In the genomic region with DNA sequence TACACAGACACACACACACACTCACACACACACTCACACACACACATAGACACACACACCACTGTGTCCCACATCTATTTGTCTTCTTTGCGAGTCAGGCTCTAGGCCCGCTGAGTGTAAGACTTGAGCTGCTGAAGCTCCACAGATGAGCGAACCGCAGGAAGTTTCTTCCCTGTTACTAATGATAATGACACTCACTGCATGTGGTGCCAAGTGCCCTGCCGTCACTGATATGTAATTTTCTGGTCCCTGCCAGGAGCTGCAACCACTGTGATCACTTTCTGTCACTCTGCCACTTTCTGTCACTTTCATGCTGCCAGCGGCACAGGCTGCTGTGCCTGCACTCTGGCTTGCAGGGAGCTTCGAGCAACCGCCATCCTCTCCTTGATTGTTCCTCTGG, we compare ENCODE assay signal across 17 mouse cellular contexts. TPM values are rescaled to one million over a fixed set of nuclear protein-coding genes. Genes with fewer than 3 reads are reported as not detected.
A peak's percentile ranks its signal among the peaks of the same experiment; 100 is the strongest.
DNase-seq lines count a peak whose midpoint lies in the region; ATAC-seq lines count a peak whose summit lies in the region.
"Had no signal": no experiment of that assay in that cellular context is flagged by ENCODE, and none has a peak within 500 bp of the region (broad histone marks: within the 10 kb centered on the region; RNA-seq: fewer than 3 reads in every experiment).

No protein-coding gene starts in this region.

- 0 out of 2 replicates have a peak, but pooled peaks have one; percentile 21 for ATAC-seq in neural tube, embryonic 13.5 days (ENCODE audit: low read depth)
- ATAC-seq in liver, embryonic 12.5 days, result no peak
- ATAC-seq: Patski had no signal

- no peak overlapping the region for H3K9ac ChIP-seq in neural tube, embryonic 13.5 days
- no peak overlapping the region for H3K9ac ChIP-seq in liver, embryonic 12.5 days
- H3K9ac ChIP-seq: embryonic facial prominence, embryonic 13.5 days; limb, embryonic 12.5 days; lung, embryonic 14.5 days; midbrain, embryonic 12.5 days; stomach, embryonic 15.5 days had no signal

- H3K9me3 ChIP-seq in neural tube, embryonic 13.5 days, result no peaks in the 10 kb centered on the region
- H3K9me3 ChIP-seq in liver, embryonic 12.5 days (replicated peaks), result no peaks in the 10 kb centered on the region
- H3K9me3 ChIP-seq: embryonic facial prominence, embryonic 13.5 days; limb, embryonic 12.5 days; midbrain, embryonic 12.5 days; stomach, embryonic 15.5 days had no signal

- intact Hi-C loops in heart, postnatal 10 days (cut with DNase I), result loop anchor here (2.0 to 5.0 kb wide), 2 partner anchors 17 to 175 kb away; no protein-coding TSS in a partner anchor
- intact Hi-C loops in heart, postnatal 25 days (cut with DNase I), result no loop called here

- no peak overlapping the region for H3K4me3 ChIP-seq in neural tube, embryonic 13.5 days
- H3K4me3 ChIP-seq in liver, embryonic 12.5 days, result no peak overlapping the region
- H3K4me3 ChIP-seq: embryonic facial prominence, embryonic 13.5 days; limb, embryonic 12.5 days; midbrain, embryonic 12.5 days; stomach, embryonic 15.5 days had no signal

- peaks cover 7% of the 10 kb centered on the region for H3K4me1 ChIP-seq in neural tube, embryonic 13.5 days (replicated peaks)
- no peaks in the 10 kb centered on the region for H3K4me1 ChIP-seq in liver, embryonic 12.5 days
- H3K4me1 ChIP-seq: limb, embryonic 12.5 days; midbrain, embryonic 12.5 days; stomach, embryonic 15.5 days had no signal

- H3K27ac ChIP-seq in neural tube, embryonic 13.5 days (replicated peaks), result no peak overlapping the region; the same call in 1 of the 2 replicates
- no peak overlapping the region for H3K27ac ChIP-seq in liver, embryonic 12.5 days
- H3K27ac ChIP-seq: embryonic facial prominence, embryonic 13.5 days; limb, embryonic 12.5 days; midbrain, embryonic 12.5 days; stomach, embryonic 15.5 days had no signal

- 42% methylated on average over 8 of the region's 8 CpGs for WGBS in neural tube, embryonic 13.5 days
- WGBS in liver, embryonic 12.5 days (ENCODE audit: insufficient replicate concordance), result 59% methylated on average over 8 of the region's 8 CpGs

- no peaks in the 10 kb centered on the region for H3K36me3 ChIP-seq in neural tube, embryonic 13.5 days
- no peaks in the 10 kb centered on the region for H3K36me3 ChIP-seq in liver, embryonic 12.5 days
- H3K36me3 ChIP-seq: embryonic facial prominence, embryonic 13.5 days; limb, embryonic 12.5 days; midbrain, embryonic 12.5 days; stomach, embryonic 15.5 days had no signal

- H3K27me3 ChIP-seq in neural tube, embryonic 13.5 days, result peaks cover 36% of the 10 kb centered on the region
- H3K27me3 ChIP-seq in liver, embryonic 12.5 days (replicated peaks), result peaks cover 48% of the 10 kb centered on the region

- H3K4me2 ChIP-seq in neural tube, embryonic 13.5 days, result no peak overlapping the region
- no peak overlapping the region for H3K4me2 ChIP-seq in liver, embryonic 12.5 days
- H3K4me2 ChIP-seq: embryonic facial prominence, embryonic 13.5 days; limb, embryonic 12.5 days; lung, embryonic 14.5 days; midbrain, embryonic 12.5 days; stomach, embryonic 15.5 days had no signal

- peak; percentile 29 for DNase-seq in embryo, embryonic 9.5 days (ENCODE audit: extremely low spot score)
- DNase-seq in embryo, embryonic 10 days (ENCODE audit: low spot score), result no peak
- peak; percentile 42 to 43 for DNase-seq in heart, postnatal 10 days
- no peak for DNase-seq in heart, postnatal 25 days (ENCODE audit: low spot score)
- no peak for DNase-seq in neural tube, embryonic 10.5 days (ENCODE audit: extremely low spot score, low spot score)
- DNase-seq in skeletal muscle tissue, adult 2 months (ENCODE audit: low read depth, low spot score), result peak; percentile 72
- DNase-seq: cerebellum, adult 18-20 months; lung, embryonic 14.5 days had no signal

RNA-seq across cellular contexts. Expression of a gene that starts 6.1 kb away (rescaled TPM):
- not detected for total RNA-seq in heart, postnatal 10 days (2021)
- under 1 TPM in 1 of 2 experiments, not detected in 1; 0.36 TPM for total RNA-seq in heart, postnatal 25 days (2021)
- 0.25 TPM in 1 of 2 replicates, not detected in the other for polyA plus RNA-seq in neural tube, embryonic 13.5 days (2015; fragmentation: Nextera tagmentation; extraction: Ambion mirVana)
- 0.11 and 0.30 TPM in 2 replicates for polyA plus RNA-seq in liver, embryonic 12.5 days (2016; fragmentation: Nextera tagmentation; extraction: Ambion mirVana)
- total RNA-seq: adrenal gland, postnatal 4 days had no signal
- polyA plus RNA-seq: heart, embryonic 16.5 days; midbrain, embryonic 12.5 days had no signal

RNA-seq across cellular contexts. Expression of a gene that starts 31.8 kb away (rescaled TPM):
- total RNA-seq in heart, postnatal 10 days (2021), result 10 to 100 TPM; 15.7 TPM
- 10 to 100 TPM in 1 of 2 experiments, 1 to 10 TPM in 1; 9.8 to 10.2 TPM for total RNA-seq in heart, postnatal 25 days (2021)
- polyA plus RNA-seq in neural tube, embryonic 13.5 days (2015; fragmentation: Nextera tagmentation; extraction: Ambion mirVana), result 4.5 and 4.8 TPM in 2 replicates
- 2.1 and 2.3 TPM in 2 replicates for polyA plus RNA-seq in liver, embryonic 12.5 days (2016; fragmentation: Nextera tagmentation; extraction: Ambion mirVana)

Comparison
In these comparisons a context has a peak if more than half of its experiments do, and no peak if none do; other contexts are left out.
1. DNase-seq: peak in embryo, embryonic 9.5 days (single experiment), heart, postnatal 10 days (2 of 2) and skeletal muscle tissue, adult 2 months (single experiment); none in embryo, embryonic 10 days (single experiment), heart, postnatal 25 days (single experiment) and neural tube, embryonic 10.5 days (single experiment).